Mouse (Mus musculus) lung, adult 2 months (tissue): ENCODE data around the gene Agtrap.

Experiments used
- CTCF ChIP-seq: fragments of 200-500 bp; IDR thresholded peaks from 2 replicates; pipeline ENCODE4 v1.5.1; 2011; ENCODE audit warnings: mild to moderate bottlenecking, low read length, control low read depth; ENCODE audit not compliant: insufficient read depth
- POLR2A ChIP-seq: fragments of 200-500 bp; IDR thresholded peaks from 2 replicates; pipeline ENCODE4 v1.6.1; 2011; ENCODE audit warnings: low read depth, mild to moderate bottlenecking, control low read depth, low read length, borderline replicate concordance; ENCODE audit errors: extremely low read depth

- TF ChIP-seq CTCF: no peak
- TF ChIP-seq POLR2A: no peak
Measured at GRCm38 (mm10) chr4:148117392-148117791, 29.6 kb upstream of the Agtrap start.
